Mouse (Mus musculus) ovary, postnatal 14 days (tissue): ENCODE measurements around the gene Herc1.

ENCODE experiments used
- DNase-seq: peaks from one replicate; pipeline ENCODE4 v3.0.0; 2022; ENCODE audit warnings: low spot score

The Herc1 gene

DNA sequence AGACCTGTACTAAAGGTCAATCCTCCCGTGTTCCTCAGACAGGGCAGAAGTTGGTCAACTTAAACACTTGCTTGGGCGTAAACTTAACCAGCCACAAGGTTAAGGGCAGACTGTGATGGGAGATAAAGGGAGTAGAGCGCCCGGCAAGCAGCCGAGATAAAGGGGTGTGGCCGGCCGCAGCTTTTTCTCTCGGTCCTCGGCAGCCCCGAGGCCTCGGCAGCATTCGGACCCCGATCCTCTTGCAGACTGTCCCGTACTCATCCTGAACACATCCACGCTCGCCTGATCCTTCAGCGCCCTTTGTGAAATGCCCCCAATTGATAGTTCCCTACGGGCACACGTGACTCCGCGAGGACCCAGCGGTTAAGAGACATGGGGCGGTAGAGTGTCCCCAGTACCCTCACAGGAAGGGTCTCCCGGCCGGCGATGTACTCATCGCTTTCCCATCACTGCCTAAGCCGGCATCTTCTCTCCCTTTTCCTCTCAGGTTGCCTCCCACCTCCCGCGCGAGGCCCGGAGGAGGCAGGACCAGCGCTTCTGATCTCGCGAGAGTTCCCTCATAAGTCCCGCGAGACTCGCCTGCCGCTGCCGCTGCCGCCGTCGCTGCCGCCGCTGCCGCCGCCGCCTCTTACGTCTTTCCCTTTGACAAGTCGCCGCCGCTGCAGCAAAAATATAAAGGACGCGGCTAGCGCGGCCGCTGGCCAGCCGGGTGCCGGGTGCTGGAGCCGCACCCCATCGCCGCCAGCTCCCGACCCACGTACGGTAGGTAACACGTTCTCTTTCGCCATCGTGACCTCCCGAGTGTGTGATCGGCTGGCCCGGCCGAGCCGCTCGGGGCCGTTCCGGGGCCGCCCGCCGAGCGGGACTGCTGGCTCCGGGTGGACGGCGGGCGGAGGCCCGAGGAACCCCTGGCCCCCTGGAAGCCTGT is at the start of gene Herc1:
Gene Herc1, plus strand, starts transcription at position 591 of the 928 bp plus-strand sequence.
- peak; percentile 88 for DNase-seq

DNA sequence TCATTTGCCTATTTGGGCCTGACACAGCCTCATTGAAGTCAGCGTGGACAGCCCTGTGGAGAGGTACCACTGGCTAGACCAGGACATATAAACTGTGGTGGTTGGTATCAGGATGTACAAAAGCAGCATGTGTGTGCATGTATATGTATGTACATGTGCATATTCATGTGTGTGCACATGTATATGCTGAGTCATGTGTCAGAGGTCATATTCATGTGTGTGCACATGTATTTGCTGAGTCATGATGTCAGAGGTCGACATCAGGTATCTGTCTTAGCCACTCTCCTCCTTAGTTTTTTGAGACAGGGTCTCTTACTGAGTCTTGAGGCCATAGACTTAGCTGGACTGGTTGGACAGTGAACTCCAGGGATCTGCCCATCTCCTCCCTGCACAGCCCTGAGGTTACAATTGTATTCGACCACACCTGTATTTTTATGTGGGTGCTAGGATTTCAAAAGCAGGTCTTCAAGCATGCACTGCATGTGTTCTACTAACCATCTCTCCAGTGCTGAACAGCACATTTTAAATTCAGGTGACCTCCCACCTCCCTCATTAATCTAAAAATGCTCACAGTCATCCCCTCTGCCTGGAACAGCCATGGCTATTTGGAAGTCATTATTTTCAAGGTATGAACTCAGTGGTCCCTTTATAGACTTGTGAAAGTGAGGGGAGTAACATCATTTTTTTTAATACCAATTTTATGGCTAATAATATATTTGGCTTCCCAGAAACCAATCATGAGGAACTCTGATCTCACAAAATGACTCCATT is 45.7 kb upstream of the Herc1 start:
- no peak for DNase-seq

DNA sequence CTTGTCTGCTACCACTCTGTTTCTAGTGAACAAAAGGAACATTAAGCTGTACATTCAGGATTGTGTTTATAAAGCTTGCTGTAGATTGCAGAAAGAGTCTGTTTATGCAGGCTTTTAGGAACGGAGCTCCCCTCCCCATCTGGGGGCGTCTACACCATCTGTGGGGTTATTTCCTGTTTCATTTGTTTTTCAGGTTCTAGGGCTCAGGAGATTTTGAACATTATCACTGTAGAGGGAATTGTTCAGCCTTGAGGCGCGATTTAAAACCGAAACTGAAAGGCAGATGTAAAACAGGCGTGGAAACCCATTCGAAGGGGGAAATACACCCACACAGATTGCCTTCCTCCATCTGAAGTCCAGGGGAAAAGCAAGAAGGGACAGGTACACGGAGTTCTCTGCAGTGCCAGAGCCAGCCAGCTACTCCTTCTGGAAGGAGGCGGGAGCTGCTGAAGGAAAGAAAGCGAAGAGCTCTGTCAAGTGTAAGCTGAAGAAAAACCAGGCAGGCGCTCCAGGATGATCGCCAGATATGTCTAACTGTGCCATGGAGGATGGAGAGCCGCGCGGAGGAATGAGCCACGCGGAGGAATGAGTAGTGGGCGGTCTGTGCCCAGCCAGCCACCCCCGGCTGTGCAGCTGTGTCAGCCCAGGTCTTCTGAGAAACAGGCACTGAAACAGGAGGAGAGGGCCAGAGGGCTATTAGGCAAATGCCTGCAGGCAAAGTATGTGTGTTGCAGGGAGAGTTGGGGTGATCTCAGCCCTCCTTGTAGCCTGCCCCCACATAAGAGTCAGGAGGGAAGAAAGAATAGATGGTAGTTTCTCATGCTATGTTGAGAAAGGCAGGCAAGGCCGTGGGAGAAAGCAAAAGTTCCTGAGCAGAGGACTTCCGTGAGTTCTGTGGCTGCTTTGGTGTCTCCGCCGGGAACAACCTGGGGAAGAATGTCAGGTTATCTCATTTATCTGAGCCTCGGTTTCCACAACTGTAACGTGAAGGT is 44.8 kb upstream of the Herc1 start:
- peak; percentile 10 for DNase-seq

DNA sequence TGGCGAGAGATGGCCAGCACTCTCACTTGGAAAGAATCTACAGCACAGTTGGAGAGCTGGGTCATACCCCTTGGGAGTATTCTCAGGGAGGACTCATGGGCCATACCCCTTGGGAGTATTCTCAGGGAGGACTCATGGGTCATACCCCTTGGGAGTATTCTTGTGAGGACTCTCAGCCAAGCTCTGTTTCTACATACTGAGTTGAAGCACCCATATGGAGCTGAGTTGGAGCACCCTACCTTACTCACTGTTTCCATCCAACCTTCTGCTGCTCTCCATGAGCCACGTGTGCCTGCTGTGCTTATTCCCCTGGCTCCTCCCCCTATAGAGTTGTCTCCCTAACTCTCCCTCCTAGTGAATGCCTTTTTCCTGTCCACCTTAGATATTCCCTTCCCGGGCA is 43.8 kb upstream of the Herc1 start:
- no peak for DNase-seq

DNA sequence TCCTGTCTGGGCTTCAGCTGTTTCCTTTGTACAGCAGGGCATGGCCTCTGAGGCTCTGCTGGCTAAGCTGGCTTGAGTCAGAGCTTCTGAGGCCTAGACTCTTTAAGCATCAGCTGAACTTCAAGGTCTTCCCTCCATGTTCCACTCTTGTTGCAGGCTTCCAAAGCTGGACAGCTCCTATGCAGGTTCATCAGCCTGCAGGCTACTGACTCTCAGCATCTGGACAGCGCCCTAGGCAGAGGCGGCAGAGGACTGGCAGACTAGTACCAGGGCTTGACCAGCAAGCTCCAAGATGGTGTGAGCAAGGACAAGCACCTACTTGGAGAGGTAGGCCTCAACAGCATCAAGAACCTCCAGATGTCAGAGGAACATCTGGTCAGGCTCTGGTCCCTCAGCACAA is 42.9 kb upstream of the Herc1 start:
- peak; percentile 39 for DNase-seq

DNA sequence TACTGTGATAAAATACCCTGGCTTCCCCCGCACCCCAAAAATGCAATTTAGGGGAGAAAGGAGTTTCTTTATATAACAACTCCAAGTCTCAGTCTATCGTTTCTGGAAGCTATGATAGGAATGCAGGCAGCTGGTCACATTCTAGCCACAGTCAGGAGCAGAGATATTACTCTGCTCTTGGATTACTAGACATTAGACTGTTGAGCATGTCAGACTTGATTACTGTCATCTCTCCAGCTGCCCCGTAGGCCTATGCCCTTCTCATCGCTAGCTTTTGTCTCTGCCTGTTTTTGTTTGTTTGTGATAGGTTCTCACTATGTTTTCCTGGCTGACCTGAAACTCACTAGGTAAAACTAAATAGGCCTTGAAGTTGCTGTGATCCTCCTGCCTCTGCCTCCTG is 41.5 kb upstream of the Herc1 start:
- no peak for DNase-seq

DNA sequence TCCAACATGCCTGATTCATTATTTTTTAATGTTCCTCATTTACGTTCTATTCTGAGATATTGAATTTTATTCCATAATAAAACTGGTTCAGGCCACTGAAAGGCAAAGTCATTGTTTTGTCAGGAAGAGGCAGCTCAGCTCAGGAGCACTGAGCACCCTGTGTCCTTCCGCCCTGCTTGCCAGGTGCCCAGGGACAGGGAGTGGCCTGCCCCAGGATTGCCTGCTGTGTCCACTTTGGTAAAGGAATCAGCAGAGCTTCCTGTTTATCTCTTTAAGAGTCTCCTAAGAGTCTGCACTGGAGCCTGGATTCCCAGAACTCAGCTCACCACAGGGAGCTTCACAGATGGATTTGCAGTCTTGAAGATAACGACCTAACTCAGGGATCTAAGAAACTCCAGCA is 38.8 kb upstream of the Herc1 start:
- DNase-seq = no peak

DNA sequence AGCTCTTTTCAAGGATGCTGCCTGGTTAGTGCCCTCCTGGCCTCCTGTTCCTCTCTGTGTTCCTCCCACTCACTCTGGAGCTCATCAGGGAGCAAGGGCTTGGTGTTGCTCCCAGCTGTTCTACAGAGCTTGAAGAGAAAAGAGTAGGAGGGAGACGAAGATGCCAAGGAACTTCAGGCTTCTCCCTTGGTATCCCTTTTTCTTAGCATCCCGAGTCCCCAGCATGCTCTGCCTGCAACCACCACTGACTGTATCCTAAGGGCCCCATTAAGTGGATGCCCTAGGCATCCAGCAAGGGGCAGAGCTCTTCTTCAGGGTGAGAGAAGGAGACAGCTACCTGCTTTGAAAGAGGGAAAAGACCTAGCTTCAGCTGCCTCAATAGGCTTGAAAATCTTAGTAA is 33.6 kb upstream of the Herc1 start:
- DNase-seq = no peak

DNA sequence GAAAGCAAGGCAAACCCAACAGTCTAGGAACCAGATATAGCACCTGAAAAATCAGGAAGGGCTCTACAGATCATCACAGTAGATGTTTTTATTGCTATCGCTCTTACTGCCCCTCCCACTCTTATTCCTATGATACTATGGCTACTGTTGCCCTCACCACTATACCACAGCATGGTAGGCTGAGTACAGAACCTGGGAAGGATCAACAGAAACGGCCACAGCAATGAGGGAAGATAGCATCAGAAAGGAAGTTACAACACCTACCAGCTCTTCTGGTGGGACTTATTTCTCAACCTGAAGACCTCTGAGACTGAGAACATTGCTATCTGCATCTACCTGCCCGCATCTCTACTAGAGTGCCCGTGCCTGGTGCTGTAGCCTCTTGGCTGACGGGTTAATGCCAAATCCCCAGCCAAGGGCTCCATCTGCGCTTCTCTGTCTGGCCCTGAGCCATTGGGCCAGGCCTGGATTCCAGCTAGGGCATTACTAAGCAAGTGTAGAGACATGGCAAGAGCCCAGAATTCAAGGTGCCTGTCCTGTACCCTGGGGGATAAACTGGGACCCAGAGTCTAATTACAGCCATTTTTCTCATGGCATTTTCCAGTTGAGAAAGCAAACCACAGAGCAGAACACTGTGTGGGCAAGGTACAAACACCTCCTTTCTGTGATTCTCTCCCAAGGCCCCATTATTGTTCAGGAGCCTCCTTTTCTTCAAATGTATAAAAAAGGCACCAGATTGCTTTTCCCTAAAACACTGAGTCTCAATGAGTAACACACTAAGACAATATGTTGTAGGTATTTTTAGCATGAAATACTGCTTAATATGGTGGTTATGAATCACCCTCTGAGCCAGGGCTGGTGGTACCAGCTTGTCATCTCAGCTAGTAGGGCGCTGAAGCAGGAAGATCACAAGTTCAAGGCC is 28.0 kb upstream of the Herc1 start:
- DNase-seq = no peak

DNA sequence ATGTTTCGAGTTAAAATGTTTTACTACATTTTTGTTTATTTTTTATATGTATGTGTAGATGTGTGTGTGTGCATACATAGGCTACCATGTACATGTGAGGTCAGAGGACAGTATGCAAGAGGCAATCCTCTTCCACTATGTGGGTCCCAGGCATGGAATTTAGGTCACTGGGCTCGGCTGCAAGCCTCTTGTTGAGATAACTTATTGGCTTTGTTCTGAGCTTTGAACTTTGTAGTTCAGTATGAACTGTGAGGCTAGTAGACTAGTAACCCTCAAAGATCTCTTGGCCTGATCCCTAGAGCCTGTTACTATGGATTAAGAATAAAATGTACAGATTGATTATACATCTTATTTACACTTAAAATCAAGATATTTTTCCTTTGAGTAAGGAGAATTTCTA is 23.4 kb upstream of the Herc1 start:
- DNase-seq = no peak

DNA sequence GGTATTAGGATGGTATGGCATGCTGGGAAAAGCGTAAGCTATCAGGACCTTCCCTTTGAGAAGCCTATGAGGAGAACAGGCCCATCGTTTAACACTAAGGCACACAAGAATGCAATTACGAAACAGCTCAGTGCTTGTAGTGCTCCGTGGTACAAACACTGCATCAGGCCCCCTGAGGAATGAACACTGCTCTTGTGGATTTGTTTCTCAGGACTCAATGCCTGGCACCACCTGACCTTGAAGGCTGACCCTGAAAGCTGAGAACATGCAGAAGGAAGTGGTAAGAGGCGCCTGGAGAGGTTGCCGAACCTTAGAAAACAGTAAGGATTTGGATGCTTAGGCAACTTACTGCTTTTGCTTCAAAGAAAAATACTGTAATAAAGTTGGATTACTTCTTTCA is 20.8 kb upstream of the Herc1 start:
- no peak for DNase-seq

DNA sequence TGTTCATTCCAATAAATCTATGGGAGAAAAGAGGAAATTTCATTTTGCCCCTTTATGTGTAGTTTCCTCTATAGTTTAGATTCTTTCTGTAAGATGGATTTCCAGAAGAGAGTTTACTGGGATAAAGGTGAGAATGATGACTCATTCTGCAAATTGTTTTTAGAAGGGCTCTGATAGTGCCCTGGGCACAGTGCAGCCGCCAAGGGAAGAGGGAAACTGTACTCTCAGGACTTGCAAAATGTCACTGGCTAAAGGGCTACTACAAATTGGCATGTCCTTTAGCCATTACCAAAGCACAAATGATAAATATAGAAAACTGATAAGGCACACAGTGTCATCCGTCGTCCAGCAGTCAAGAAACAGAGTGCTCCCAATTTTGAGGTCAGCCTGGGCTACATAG is 19.8 kb upstream of the Herc1 start:
- no peak for DNase-seq

DNA sequence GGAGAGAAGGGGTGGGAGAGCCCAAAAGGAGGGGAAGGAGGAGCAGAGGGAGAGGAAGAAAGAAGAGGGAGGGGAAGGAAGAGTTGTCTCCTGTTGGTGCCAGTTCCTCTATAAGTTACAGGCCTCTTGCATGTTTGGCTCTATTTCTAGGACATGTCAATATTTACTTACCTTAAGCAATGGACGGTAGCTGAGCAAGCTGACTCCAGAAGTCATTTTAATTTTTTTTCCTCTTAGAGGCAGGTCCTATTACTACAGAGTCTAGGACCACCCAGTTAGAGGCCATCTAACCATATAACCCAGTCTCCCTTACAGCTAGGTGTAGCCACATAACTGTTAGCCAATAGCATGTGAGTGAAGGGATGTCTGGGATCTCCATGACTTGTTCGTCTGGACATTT is 18.7 kb upstream of the Herc1 start:
- DNase-seq = no peak

DNA sequence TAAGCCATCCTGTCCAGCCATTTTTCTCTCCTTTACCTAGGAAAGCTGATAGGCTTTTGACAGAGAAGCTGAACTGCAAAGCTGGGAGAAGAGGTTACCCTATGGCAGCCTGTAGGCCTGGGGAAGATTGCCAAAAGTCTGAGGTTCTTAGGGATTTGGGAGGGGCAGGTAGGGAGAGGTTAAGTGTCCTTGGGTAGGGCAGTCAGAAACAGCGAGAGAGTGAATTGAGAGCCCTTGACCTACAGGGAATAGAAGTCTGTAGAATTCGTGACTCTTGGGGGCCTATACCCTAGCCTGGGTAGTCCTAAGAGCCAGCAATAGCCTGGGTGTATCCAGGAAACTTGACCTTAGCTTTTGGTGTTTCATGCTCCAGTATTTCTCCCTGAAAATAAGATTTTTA is 17.9 kb upstream of the Herc1 start:
- no peak for DNase-seq

DNA sequence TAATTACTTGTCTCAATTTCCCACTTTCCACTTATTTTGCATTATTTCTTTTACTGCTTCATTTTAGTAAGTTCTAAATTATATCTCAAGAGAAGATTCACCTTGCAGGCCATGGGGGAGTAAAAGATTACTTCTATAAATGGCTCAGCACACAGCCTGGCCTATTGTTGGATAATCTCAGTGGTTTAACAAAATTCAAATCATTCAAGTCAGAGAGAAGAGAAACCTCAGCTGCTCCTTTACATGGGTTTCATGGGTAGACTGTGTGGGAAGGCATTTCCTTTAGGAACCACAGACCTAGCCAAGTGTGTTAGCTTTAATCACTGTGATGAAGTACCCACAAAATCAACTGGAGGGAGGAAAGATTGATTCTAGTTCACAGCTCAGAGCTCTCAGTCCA is 13.0 kb upstream of the Herc1 start:
- no peak for DNase-seq

DNA sequence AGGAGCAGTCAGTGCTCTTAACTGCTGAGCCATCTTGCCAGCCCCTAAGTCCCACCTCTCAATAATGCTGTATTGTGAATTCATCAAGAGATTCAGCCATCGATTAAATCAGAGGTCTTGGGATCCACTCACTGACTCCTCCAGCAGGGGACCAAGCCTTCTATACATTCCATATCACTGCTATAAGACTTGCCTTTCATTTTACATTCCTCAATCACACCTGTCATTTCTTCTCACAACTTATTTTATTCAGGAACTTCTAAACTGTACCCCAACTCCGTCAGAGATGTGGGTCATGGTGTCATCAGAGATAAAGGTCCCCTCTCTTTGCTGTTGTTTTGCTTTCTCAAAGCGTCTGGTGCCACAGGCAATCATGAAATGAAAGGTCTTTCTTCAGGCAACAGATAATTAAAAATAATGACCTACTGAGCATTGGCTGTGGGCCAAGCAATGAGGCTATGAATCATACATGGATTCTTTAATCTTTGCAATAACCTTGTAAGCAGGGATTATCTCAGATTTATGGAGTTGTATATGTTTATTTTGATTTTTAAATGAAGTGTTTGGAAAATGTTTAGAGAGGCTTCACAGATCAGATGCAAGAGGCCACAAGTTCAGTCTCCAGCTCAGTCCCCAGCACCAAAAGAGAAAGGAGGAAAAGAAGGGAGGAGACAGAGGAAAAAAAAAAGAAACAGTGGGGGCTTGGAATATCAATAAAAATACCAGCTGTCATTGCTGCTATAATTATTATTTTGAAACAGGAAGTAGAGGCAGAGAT is 12.1 kb upstream of the Herc1 start:
- no peak for DNase-seq

DNA sequence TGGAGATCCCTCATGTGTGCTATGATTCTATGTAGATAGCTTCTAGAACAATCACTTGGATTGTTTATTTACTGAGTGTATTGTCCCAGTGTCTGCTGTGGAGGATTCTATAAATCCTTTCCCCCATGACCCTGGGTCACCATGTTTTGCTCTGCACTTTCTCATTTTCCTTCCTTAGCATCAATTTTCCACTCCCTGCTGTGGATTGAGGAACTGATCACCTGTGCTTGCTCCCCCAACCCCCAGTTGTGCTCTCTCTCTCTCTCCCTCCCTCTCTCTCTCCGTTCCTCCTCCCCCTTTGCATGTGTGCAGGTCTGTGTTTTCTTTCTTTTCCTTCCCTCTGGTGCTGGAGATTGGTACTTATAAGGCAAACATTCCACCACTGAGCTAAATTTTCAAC is 10.5 kb upstream of the Herc1 start:
- no peak for DNase-seq

DNA sequence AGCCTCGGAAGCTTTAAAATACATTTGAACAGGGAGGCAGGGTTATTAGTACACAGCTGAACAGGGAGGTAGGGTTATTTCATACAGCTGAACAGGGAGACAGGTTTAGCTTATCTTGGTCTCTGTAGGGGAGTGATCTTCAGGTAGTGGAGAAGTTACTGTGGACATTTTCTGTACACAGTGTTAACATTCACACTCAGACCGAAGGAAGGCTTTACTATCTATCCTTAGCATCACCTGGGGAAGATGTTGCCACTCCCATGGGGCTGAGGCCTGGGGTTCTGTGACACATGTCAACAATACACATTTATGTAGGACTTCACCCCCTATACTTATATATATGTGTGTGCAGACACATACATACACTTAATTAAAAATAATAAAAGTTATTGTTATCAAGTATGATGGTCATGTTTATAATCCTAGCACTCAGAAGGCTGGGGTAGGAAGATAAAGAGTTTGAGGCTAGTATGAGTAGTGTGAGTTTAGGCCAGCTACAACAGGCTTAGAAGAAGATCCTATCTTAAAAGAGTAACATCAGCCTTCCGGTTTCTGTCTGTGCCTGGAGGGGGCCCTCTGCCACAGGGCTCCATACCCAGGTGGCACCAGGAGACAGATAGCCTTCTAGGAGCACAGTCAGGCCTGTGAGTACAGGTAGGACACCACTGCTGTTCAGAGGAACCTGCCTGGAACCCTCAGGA is 9.7 kb upstream of the Herc1 start:
- DNase-seq = no peak

DNA sequence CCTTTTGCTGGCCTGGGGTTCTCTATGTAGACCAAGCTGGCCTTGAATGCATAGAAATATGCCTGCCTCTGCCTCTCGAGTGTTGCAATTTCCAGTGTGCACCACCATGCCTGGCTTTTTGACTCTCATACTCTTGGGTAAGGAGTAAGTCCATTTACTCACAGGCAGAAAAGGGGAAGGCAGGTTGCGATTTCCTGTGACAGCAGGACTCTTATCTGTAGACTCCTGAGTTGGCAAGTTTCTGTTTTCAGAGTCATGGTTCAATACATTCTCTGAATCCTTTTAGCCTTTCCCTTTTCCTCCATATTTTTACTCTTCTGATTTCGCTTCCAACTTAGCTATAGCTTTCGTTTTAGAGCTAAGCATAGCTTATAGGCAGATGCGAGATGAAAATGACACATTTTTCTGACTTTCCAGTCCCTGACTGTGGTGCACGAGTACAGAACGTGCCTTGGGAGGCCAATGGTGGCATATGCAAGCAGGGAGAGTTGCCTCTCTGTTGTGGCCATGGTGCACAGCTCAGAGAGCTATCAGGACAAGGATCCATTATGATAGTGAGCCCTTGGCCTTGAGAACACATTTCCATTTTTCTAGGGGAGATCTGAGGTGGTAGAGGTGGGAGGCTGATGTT is 2.7 kb upstream of the Herc1 start:
- DNase-seq = no peak
